Mouse (Mus musculus) ES-E14 (cell line): Measurements from ENCODE around the gene P3h4. TPM values are rescaled to one million over a fixed set of nuclear protein-coding genes. Genes with fewer than 3 reads are reported as not detected.

Experiments
- DNase-seq: peaks from one replicate; pipeline ENCODE4 v3.0.0-alpha.2; 2013; ENCODE audit warnings: low read depth, low spot score
- H3K27ac ChIP-seq: 2 replicates; pipeline ENCODE4 v1.5.1; 2012; ENCODE audit warnings: low read depth, mild to moderate bottlenecking, low read length, moderate library complexity, mixed read lengths; ENCODE audit not compliant: poor library complexity, insufficient read depth, severe bottlenecking
- H3K36me3 ChIP-seq: 2 replicates; pipeline ENCODE4 v1.6.1; 2012; ENCODE audit warnings: mild to moderate bottlenecking, low read length, moderate library complexity, mixed read lengths; ENCODE audit not compliant: control insufficient read depth, poor library complexity, insufficient read depth, severe bottlenecking
- H3K4me1 ChIP-seq, 2 experiments: fragments of 150-350 bp in 1 of 2; sonication (generic) in 1 of 2; 2 replicates each; pipeline ENCODE4 v1.6.1; 2012; ENCODE audit warnings: low read length in 2 of 2, mild to moderate bottlenecking in 1 of 2, mixed read lengths in 1 of 2; ENCODE audit not compliant: control insufficient read depth in 2 of 2, insufficient read depth in 2 of 2, poor library complexity in 1 of 2
- H3K4me3 ChIP-seq, 2 experiments: fragments of 150-350 bp in 1 of 2; sonication (generic) in 1 of 2; 2 replicates each; pipeline ENCODE4 v1.5.1; 2012; ENCODE audit warnings: low read length in 2 of 2, low read depth in 1 of 2, mild to moderate bottlenecking in 1 of 2, mixed read lengths in 1 of 2; ENCODE audit not compliant: insufficient read depth in 1 of 2, poor library complexity in 1 of 2, severe bottlenecking in 1 of 2
- H3K9ac ChIP-seq: 2 replicates; pipeline ENCODE4 v1.6.1; 2012; ENCODE audit warnings: low read depth, mild to moderate bottlenecking, low read length, mixed read lengths; ENCODE audit not compliant: poor library complexity, insufficient read depth, severe bottlenecking
- H3K9me3 ChIP-seq: fragments of 150-350 bp; sonication (generic); 2 replicates; pipeline ENCODE4 v1.6.1; 2012; ENCODE audit warnings: low read depth, mild to moderate bottlenecking, low read length; ENCODE audit not compliant: control insufficient read depth, insufficient read depth
- CHD2 ChIP-seq: IDR thresholded peaks from 2 replicates; pipeline ENCODE4 v1.6.1; 2014; ENCODE audit warnings: mild to moderate bottlenecking, low read depth, low read length, inconsistent platforms
- HCFC1 ChIP-seq: IDR thresholded peaks from 2 replicates; pipeline ENCODE4 v1.6.1; 2012; ENCODE audit warnings: low read length, inconsistent platforms, borderline replicate concordance; ENCODE audit not compliant: insufficient read depth
- MAFK ChIP-seq: IDR thresholded peaks from 2 replicates; pipeline ENCODE4 v1.6.1; 2014; ENCODE audit warnings: mild to moderate bottlenecking, low read depth, low read length, inconsistent platforms; ENCODE audit not compliant: insufficient read depth
- ZC3H11A ChIP-seq: IDR thresholded peaks from 2 replicates; pipeline ENCODE4 v1.6.1; 2012; ENCODE audit warnings: low read depth, mild to moderate bottlenecking, inconsistent platforms, low read length, borderline replicate concordance
- ZNF384 ChIP-seq: IDR thresholded peaks from 2 replicates; pipeline ENCODE4 v1.6.1; 2012; ENCODE audit warnings: low read depth, low read length, inconsistent platforms
- in situ Hi-C, 2 experiments: fragments of 600-800 bp; cut with MboI; formaldehyde crosslinking; loops; one replicate each; pipeline ENCODE4 v1.15.1; 2025; ENCODE audit warnings: low sequenced_read_pairs in 2 of 2, inconsistent platforms in 1 of 2; ENCODE audit not compliant: unreplicated experiment in 2 of 2
- total RNA-seq: library from RNA; depleted of rRNA; stranded (reverse); fragments of 300-350 nt; gene quantifications from 2 replicates; pipeline ENCODE4 v1.2.3, GENCODE M21; 2012

The P3h4 gene
- total RNA-seq, 1 experiment = 39.0 TPM

DNA sequence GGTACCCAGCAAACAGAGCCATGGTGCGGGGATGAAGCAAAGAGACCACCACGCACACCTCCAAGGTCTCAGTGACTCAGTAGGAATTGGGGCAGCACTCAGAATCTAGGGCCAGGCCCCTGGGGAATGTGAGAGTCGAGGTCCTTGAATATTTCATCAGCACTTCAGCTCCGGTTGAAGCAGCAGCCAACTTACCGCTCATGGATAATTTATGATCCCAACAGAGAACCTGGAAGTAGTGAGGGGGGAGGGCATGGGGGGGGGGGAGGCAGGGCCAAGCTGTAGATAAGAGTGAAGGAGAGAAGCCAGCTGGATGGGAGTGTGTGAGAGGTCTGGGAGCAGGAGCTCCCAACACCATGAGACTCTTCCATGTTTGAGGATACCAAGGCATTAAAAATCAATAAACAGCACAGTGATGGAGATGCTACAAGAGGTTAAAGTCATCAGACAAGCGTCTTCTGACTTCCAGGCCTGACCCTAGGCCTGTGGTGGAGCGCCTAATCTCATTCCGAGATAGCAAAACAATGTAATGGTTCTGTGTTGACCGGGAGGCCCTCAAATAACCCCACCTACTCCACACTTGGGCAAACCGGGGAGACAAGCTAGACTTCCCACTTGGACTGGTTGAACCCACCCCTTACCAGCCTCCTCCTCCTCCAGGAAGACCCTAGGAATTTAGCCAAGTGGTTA, 11.0 kb downstream of the P3h4 start:
- no peak for DNase-seq
- H3K9ac ChIP-seq = no peak overlapping the region
- in situ Hi-C loops = no loop called here
- no peak for TF ChIP-seq ZC3H11A
- TF ChIP-seq ZNF384 = no peak
- TF ChIP-seq MAFK = no peak
- TF ChIP-seq CHD2 = no peak
- TF ChIP-seq HCFC1 = no peak
- no peak overlapping the region for H3K4me3 ChIP-seq
- H3K9me3 ChIP-seq = no peaks in the 10 kb centered on the region
- H3K4me1 ChIP-seq = peaks cover 2 to 25% of the 10 kb centered on the region in 2 experiments; a peak in 3 of 4 replicates
- H3K27ac ChIP-seq = no peak overlapping the region
- no peaks in the 10 kb centered on the region; the same call in 1 of the 2 replicates for H3K36me3 ChIP-seq

DNA sequence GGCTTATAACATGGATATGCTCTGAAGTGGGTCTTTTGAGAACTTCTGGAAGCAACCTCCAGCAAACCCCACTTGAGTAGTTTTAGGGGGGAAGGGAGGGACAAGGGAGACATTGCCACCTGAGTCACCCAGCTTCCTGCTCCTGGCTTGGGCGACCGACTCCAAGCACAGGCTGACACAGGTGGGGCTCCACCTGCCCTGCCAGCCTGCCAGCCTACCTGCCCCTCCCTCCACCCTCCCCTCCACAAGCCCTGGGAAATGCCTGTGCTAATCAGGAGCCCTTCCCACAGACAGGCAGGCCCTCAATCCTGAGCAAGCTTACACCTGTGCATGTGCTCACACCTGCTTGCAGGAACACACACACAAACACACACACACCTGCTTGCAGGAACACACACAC, 12.0 kb downstream of the P3h4 start:
- H3K4me3 ChIP-seq = no peak overlapping the region
- DNase-seq = no peak
- H3K36me3 ChIP-seq = no peaks in the 10 kb centered on the region
- peaks cover 2 to 27% of the 10 kb centered on the region in 2 experiments for H3K4me1 ChIP-seq
- no peak overlapping the region for H3K9ac ChIP-seq
- no peak for TF ChIP-seq ZNF384
- no peak for TF ChIP-seq ZC3H11A
- TF ChIP-seq CHD2 = no peak
- TF ChIP-seq HCFC1 = no peak
- no peak for TF ChIP-seq MAFK
- H3K9me3 ChIP-seq = no peaks in the 10 kb centered on the region
- in situ Hi-C loops = no loop called here
- H3K27ac ChIP-seq = no peak overlapping the region

DNA sequence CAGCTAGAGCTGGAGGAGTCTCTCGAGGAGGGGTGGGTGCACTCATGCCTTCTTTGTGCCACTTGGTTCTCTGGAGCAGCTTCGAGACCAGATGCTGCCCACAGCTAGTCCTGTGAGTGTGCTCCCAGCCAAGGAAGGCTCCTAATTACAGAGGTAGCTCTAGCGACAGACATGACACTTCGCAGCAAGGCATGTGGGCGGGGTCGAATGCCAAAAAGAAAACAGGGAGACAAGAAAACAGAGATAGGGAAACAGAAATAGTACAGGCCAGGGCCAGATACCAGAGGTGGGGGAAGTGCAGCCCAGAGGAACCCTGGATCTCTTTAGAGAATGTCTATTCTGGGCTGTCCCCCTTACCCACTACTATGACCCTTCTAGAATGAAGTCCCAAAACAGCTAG, 12.4 kb downstream of the P3h4 start:
- no peak overlapping the region for H3K27ac ChIP-seq
- no peaks in the 10 kb centered on the region for H3K9me3 ChIP-seq
- TF ChIP-seq MAFK = no peak
- no peak for TF ChIP-seq HCFC1
- no peak for TF ChIP-seq ZC3H11A
- no peak for TF ChIP-seq ZNF384
- TF ChIP-seq CHD2 = no peak
- H3K9ac ChIP-seq = no peak overlapping the region
- no peak overlapping the region for H3K4me3 ChIP-seq
- in situ Hi-C loops = no loop called here
- peaks cover 2 to 27% of the 10 kb centered on the region in 2 experiments for H3K4me1 ChIP-seq
- H3K36me3 ChIP-seq = no peaks in the 10 kb centered on the region
- no peak for DNase-seq

DNA sequence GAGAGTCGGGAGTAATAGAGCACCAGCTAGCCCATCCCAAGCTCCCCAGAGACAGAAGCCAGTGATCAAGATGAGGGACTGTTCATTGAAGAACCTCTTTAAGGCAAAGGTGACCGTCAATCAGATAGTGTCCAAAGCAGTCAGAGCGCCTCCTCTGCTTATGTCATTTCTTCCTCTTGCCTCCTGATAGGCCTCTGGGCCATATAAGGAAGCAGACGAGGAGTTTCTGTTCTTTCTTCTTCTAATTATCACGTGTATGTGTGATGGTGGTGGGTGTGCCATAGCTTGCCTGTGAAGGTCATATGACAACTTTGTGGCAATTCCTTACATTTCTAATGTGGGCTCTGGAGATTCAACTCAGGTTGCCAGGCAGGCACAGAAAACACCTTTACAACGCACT, 13.8 kb downstream of the P3h4 start:
- in situ Hi-C loops = no loop called here
- Histone ChIP-seq H3K36me3 (no peaks in the 10 kb centered on the region), H3K27ac (no peak overlapping the region), H3K4me1 (peaks cover 2 to 22% of the 10 kb centered on the region in 2 experiments), H3K4me3 (no peak overlapping the region), H3K9me3 (no peaks in the 10 kb centered on the region), H3K9ac (no peak overlapping the region)
- TF ChIP-seq HCFC1 = no peak
- TF ChIP-seq ZNF384 = no peak
- no peak for DNase-seq
